Mouse (Mus musculus): ENCODE data around the gene Mal.

Gene Mal

DNA sequence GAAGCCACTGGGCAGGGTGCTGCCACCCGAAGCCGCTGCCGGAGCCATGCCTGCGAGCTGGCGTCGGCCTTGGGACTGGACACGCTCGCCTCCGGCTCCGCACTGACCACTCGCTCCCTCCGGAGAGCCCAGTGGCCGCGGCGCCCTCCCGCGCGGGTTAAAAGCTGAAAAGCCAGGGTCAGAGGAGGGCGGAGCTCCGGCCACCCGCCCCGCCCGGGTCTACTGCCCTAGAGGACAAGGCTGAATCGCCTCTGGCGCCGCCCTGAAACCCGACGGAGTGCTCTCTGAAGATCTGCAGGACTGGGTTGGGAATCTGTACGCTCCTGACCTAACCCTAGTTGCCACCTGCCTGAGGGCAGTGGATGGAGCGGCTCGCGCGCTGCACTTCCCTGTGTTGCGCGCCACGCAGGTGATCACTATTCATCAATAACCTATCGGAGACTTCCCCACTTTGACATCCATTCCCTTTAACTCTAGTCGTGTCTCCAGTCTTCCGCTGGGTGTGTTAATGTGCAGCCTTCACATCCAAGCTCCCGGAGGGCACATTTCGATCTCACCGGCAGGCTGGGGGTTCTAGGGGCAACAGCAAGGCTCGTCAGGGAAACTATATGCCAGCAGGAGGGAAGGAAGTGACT is at the start of gene Mal:
Mal (minus strand) TSS at position 610 of the 635 bp plus-strand sequence.
- DNase-seq, result peak; percentile 65

DNA sequence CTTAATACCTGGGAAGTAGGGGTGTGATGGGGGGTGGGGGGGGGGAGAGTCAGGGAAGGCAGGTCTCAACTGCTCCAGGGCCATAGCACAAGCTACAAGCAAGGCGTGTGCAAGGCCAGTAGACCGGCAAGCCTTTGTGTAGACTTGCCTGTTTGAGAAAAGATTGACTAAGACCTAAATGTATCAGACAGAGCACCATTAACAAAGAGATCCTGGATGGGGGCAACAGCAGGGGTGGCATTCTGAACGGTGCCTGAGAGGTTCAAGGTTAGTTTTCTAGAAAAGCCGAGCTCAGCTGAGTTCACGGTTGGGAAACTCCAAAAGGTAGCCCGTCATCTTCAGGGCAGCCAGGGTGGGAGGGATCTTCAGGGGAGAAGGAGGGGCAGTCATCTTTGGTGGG is 48.8 kb upstream of the Mal start:
- DNase-seq, result no peak

DNA sequence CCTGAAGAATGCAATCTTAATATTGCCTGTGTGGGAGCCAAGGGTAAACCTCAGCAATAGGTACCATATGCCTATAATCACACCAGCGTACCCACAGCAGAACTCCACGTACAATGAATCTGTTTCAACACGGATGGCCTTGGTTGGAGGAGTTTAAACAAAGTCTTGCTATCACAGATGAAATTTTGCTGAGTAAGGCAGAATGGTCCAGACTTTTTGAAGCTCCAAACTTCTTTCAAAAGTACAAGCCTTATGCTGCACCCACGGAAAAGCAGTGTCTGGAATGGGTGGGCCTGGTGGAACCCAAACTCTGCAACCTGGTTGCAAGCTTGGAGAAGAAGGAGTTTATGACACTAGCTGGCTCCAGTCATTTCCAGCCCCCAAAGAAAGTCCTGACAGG is 32.7 kb upstream of the Mal start:
- DNase-seq, result no peak

DNA sequence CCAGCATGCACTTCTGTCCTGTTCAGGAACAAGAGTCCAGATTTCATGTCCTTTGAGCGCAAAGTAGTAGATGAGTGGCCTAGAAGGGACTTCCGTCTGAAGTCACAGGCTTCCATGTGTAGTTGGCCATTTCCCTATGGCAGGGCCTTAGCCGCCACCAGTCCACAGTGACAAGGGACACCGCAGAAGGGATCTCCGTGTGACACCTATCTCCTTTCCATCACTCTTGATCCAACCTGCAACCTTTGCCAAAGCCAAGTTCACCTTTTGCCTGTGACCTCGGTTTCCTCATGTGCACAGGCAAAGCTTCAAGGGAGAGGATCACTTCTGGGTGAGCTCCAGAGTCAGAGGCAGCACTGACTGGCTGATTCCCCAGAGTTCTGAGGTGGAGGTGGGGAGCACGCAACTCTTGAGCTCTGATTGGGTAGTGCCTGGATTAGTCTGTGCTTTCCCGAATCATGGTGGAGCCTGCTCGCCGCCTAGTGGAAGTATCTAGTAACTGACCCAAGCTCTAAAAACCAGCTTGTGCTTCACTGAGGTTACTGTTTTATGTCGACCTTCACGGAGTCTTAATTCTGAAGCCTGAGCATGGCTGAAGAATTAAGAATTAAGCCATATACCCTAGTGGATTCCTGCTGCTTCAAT is 27.3 kb upstream of the Mal start:
- peak; percentile 78 for DNase-seq

DNA sequence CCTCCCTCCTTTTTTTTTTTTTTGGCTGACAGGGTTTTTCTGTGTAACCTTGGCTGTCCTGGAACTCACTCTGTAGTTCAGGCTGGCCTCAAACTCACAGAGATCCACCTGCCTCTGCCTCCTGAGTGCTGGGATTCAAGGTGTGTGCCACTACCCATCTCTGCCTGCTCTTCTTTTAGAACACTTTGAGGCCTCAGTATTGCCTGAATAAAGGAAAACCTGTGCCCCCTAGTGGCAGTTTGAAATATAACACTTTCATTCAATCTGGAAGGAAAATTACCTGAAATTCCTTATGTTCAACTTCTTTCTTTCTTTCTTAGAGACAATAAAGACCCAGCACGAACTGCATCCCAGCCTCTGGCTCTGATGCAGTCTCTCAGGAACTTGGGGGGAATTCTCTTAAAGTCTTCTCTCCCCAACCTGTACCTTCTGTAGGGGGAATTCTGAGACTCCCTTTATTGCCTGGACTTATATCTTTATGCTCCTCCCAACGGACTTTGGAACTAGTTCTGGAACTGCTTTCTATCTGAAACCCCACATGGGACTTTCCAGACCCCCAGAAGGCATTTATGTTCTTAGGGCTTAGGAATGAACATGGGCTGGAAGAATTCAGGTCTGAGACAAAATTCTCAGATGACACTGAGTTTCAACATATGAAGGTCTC is 11.5 kb upstream of the Mal start:
- DNase-seq, result peak; percentile 64

DNA sequence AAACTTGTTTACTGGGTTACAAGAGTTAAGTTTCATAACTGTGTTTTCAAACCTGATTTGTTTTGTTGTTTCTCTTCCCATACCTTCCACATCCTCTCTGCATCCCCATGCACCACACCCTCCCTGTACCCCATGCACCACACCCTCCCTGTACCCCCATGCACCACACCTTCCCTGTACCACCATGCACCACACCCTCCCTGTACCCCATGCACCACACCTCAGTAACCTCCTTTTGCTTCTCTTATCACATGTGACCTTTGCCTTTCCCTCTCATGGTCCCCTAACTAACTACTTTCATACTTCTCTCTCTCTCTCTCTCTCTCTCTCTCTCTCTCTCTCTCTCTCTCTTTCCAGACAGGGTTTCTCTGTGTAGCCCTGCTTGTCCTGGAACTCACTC is 10.5 kb upstream of the Mal start:
- no peak for DNase-seq

DNA sequence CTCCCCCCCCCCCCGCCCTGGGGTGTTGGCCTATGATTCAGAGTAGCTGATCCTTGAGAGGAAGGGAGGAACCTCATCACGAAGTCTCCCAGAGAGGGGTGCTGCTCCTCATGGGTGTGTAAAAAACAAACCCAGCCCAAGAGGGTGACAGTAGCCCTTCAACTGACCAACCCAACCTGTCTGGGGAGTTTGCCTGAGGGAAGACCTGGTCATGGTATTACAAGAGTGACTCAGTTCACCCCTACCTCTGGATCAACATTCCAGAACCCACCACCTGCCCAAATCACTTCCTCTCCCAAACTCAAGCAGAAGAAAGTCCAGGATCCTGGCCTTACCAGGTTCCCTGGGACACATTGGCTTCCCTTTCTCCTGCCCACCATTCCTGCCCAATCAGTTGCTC is 6.2 kb upstream of the Mal start:
- DNase-seq, result no peak

DNA sequence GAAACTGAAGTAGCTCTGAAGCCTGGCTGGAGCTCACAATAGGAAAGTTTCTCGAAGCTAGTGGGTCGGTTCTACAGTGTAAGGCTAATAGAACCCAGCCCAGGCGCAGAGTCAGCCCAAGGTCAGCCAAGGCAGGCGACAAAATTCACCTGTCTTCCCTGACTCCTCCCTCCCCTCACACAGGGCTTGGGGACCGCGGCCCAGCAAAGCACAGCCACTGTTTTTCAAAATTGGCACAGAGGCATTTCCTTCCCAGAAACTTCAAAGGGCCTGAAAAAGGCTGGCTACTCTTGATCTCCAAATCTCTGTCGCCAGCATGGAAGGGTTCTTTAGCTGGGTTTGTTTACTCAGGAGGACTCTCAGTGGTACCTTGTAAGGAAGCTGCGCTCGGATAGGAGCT is 1.1 kb downstream of the Mal start:
- DNase-seq, result peak; percentile 14

DNA sequence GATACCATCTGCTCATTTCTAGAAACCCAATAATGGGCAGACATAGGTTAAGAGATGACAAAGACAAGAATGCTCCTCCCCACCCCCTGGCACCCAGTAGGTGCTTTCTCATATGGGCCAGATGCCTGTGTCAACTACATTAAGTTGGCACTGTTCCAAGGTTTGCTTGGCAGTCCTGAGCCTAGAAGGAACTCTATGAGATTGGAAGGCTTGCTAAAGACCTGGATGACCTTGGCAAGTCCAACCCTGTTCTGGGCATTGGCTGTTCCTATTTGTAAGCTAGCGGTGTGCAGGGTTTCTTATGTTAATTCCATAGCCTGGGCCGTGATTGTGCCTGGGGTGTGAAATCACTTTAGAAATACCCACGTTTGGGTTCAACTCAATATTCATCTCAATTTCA is 1.7 kb downstream of the Mal start:
- DNase-seq, result no peak

DNA sequence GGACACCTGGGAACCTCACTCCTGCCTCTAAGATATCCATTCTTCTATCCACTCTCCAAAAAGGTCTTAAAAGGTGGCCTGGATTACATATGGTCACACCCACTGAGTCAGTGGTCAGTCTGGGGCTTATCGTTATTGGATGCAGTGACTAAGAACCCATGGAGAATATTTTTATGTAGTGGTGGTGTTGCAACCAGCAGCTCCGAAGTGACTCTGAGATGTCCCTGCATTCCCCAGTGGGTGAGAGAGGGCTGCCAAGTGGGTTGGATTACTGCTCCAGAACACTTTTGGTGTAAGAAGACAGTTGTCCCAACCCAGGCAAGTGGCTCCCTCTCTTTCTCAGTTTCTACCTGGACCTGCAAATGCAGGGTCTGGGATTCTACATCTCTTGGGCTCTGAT is 3.7 kb downstream of the Mal start:
- DNase-seq, result no peak

DNA sequence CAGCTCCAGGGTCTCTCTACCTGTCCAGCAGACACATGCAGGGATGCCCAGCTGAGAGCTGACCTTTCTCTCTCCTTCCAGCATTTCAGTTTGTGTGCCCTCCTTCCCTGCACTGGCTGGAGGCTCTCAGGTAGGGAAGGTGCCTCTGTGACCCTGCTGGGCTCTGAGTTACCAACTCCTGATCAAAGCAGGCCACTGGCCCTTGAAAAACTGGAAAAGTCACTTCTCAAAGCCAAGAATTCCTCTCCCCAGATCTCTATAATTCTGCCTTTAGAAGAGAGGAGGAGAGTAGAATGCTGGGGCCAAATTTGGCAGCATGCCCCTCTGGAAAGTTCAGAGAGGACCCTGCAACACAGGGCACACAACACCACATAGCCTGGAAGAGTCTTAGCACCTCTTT is 4.2 kb downstream of the Mal start:
- DNase-seq, result no peak

DNA sequence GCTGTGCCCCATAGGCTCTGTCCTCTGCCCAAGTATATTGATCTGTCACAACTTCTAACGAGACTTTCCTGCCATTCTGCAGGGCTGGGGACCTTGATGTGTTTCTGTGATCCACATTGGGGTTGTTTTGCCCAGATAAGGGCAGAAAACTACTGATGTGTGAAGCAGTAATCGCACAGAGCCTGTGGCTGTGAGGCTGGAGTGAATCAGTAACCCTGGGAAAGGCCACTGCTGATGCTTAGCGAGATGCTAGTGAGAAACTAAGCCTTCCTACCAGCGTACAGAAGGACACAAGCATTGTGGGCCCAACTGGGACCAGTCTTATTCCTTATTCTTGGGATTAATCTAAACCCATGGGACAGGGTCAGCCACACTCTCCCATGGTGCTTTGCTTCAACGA is 4.9 kb downstream of the Mal start:
- DNase-seq, result no peak

DNA sequence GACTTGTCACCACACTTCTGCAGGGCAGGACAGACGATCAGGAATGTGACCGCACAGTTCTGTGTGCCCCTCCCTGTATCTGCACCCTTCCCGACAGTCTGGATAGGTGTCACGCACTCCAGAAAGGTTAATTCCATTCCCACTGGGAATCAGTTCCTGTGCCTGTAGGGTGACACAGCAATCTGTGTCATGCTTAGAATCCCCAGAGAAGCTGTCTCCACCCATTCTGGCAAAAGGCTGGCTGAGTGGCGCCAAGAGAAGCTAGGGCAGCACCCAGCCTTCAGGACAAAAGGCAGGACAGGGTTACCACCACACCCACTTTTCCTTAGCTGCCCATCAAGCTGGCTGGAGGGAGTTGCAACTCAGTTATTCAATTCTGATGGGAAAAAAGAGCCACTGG is 6.6 kb downstream of the Mal start:
- DNase-seq, result no peak

DNA sequence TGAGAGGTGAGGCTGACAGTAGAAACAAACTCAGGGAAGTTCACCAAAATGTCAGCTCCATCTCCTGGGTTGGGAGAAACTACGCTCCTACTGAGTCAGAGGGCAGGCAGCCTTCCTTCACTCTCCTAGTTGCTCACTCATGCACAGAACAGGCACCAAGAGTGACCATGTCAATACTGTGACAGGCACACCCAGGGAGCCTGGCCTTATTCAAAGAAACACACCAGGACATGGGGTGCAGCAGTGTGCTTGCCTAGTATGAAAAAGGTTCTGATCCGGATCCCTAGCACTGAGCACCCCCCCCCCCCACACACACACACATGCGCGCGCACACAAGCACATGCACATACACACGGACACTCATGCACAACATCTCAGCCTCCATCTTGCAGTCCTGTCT is 8.3 kb downstream of the Mal start:
- DNase-seq, result no peak

DNA sequence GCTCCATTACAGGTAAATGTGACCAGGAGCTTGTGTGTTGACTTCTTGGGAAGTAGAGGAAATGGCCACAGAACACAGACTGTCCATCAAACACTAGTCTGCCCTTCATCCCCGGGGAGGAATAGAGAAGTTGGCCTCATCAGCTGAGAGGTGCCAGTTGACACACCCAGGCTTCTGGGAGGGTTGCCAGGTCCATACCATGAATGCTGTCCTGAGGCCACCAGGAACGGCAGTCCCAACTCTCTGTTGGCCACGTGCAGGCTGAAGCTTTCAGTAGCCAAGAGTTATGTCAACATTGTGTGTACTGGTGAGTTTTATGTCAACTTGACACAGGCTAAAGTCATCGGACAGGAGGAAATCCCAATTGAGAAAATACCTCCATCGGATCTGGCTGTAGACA is 9.6 kb downstream of the Mal start:
- DNase-seq, result no peak

DNA sequence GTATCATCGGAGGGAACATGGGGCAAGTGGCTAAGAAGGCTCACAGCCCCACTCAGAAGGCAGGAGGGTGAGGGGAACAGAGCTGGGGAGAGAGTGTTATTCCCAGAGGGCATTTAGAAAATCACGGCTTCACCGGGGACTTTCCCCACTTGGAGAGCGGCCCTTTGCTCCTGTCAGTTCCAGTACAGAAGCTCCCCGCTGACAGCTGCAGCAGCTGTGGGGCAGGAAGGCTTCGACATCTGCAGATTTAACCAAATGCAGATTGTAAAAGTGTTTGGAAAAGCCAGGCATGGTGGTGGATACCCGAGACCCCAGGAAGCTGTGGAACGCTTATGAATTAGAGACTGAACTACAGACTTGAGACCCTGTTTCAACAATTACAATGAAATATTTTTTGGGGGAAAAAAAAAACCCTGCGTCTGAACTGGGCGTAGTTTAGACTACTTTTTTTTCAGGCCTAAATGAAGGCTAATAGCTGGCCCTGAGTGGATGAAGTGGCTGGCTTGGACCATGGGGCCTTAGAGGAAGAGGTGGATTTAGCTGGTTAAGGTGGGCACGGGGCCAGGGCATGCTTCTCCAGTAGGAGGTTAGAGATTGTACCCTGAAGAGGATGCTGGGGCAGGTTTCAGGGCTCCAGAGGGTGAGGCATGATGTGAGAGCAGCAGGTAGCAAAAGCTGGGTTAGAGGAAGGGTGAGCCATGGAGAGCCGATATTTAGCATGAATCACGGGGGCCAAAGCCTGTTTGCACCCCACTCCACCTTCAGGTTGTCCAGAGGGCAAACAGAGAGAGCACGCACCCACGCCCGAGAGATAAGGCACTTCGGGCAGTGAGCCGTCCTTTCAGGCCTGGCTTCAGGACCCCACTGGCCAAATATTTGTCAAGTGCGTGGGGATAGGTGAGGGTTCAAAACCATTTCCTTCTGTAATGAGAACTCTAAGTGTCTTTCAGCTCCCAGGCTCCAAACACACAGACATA is 12.5 kb downstream of the Mal start:
- DNase-seq, result peak; percentile 51

DNA sequence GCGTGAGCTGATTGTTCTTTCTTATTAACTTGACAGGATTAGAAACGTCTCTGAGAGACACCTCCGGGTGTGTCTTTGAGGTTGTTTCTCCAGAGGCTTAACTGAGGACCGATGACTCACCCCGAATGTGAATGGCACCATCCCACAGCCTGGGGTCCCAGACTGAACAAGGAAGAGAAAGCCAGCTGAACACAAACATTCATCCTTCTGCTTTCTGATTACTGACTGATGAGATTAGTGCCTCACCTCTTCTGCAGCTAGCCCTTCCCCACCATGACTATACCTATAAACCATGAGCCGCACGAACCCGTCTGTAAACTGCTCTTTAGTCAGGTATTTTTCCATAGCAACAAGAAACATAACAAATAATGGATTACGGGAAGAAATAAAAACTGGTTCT is 17.5 kb downstream of the Mal start:
- DNase-seq, result no peak

DNA sequence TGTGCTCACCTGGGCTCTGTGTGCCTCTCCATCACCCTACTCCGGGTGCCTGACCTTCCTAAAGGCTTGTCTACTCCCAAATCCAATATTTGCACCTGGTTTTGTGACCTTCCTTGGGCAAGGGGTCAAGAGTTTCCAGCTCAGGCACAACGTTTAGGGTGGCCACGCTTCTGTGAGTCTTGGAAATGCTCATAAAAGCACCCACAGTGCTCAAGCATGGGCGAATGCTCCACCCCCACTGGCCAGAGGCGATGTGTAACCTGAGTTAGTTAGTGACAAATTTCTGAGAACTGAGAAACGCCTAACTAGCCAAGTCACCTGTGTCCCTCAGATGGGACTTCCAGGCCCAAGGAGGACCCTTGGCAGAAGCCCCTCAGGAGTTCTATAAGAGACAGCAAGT is 20.9 kb downstream of the Mal start:
- no peak for DNase-seq

DNA sequence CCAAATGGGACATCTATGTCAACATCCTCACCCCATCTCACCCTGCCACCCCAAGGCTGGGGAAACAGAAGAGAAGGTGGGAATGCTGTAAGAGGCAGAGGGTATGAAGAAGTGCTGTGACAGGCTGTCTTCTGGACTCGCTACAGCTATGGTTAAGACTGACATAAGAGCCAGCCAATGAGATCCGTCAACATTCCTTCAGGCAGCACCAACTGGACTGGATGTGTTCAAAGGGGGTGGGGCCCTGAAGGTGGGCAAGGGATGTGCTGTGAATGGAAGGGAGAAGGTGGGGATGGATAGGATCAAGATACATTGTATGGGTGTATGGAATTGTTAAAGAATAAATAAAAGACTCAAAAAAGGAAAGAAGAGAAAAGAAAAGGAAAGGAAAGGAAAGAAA is 23.9 kb downstream of the Mal start:
- no peak for DNase-seq

DNA sequence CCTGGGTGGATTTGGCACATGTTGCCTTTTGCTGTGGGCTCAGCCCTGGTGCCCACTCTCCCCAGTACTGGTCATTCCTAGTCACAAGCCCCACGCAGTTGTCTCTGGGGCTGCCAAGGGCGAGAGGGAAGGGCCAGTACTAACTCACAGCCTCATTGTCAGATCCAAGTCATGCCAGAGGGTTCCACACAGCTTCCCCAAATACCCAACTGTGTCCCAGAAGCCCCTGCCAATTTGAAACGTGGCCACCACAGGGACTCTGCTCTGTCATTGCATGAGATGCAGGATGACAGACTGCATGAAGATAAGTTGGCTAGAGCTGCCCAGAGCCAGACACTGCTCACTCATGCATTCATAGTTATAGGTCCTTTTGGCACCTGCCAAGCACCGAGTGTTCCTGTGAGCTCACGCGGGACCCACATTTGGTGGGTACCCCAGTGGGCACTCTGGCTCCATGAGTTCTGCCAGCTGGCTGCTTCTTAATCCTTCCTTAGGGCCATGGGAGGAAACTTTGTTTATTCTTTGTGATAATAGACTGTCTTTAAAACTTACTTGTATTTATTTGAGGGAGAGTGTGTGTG is 28.4 kb downstream of the Mal start:
- DNase-seq, result no peak

DNA sequence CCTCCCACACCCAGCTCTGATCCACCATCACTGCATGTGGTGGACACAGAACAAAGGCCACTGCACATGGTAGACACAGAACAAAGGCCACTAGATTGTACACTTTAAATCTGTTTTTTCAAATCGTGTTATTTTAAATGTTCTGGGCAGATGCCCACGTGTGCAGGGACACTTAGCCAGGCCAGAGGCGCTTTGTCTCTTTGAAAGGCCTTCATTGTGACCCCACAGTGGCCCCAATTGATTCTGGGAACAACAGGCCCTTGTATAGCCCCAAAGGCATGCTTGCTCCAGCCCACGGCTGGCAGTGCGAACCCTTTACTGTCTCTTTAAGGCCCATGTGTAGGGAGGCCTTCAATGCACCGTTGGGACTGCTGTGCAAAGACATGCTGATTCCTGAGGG is 29.1 kb downstream of the Mal start:
- peak; percentile 13 for DNase-seq

DNA sequence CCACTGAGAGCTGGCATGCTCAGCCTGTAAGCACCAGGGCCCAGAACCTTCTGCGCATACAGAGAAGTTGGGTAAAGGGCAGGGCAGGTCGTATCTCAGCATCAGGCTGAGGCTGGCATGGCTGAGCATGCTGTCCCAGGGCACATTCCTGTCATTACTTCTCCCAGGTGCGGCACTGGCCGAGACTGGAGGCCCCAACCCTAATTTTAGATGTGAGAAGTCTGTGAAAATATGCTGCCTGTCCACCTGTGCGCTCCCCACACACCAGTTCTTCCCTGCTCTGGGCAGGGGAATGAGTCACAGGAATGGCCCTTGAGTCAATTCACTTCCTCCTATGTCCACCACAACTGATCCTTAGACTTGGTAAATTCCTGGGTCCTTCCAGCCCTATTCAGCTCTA is 30.8 kb downstream of the Mal start:
- DNase-seq, result no peak

DNA sequence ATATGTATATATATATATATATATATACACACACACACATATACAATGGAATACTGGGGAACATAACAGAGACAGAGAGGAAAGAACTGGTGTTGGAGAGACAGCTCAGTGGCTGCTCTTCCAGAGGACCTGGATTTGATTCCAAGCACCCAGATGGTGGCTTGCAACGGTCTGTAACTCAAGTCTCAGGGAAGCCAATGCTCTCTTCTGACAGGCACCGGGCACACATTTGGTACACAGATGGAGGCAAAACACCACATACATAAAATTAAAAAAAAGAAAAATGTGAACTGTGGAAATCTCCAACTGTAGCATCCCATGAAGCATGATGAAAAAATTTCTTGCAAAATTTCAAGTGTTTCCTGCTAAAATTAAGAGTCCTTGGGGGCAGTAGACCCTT is 31.7 kb downstream of the Mal start:
- DNase-seq, result no peak

Measured in embryo, embryonic 11 days (tissue).